Mouse (Mus musculus) midbrain, embryonic 14.5 days (tissue): ENCODE measurements at regions not wholly inside any gene's neighbourhood (a gene's known extent, or its start where the extent isn't known, plus 50 kb on each side); places are given as distances from the start of the nearest gene placed in this dataset.
A peak's percentile ranks its signal among the peaks of the same experiment; 100 is the strongest.

Experiments
- ATAC-seq: fragments of 200-750 bp; cut with Nextera tagmentation; 2 replicates; pipeline ENCODE4 v1.8.0; 2017; ENCODE audit warnings: moderate number of reproducible peaks, moderate library complexity; ENCODE audit not compliant: low FRiP score, low TSS enrichment
- DNase-seq: peaks from one replicate; pipeline ENCODE4 v3.0.0-alpha.2; 2015
- H3K27ac ChIP-seq: fragments of 300-500 bp; sonication (generic); replicated peaks from 2 replicates; pipeline ENCODE4 v1.5.1; 2014; ENCODE audit warnings: mild to moderate bottlenecking, low read depth, low read length, moderate library complexity
- H3K27me3 ChIP-seq: fragments of 300-500 bp; sonication (generic); 2 replicates; pipeline ENCODE4 v1.6.1; 2014; ENCODE audit warnings: low read length, control low read depth, mixed read lengths; ENCODE audit not compliant: control insufficient read depth, insufficient read depth
- H3K36me3 ChIP-seq: fragments of 300-500 bp; sonication (generic); 2 replicates; pipeline ENCODE4 v1.6.1; 2014; ENCODE audit warnings: low read length, control low read depth; ENCODE audit not compliant: control insufficient read depth, insufficient read depth
- H3K4me1 ChIP-seq: fragments of 300-500 bp; sonication (generic); 2 replicates; pipeline ENCODE4 v1.6.1; 2014; ENCODE audit warnings: mild to moderate bottlenecking, antibody characterized with exemption, low read length, control low read depth; ENCODE audit not compliant: control insufficient read depth, insufficient read depth
- H3K4me2 ChIP-seq: fragments of 300-500 bp; sonication (generic); 2 replicates; pipeline ENCODE4 v1.6.1; 2014; ENCODE audit warnings: mild to moderate bottlenecking, low read length, moderate library complexity
- H3K4me3 ChIP-seq: fragments of 300-500 bp; sonication (generic); replicated peaks from 2 replicates; pipeline ENCODE4 v1.5.1; 2014; ENCODE audit warnings: low read depth, low read length
- H3K9ac ChIP-seq: fragments of 300-500 bp; sonication (generic); replicated peaks from 2 replicates; pipeline ENCODE4 v1.6.1; 2014; ENCODE audit warnings: mild to moderate bottlenecking, low read length, moderate library complexity
- H3K9me3 ChIP-seq: fragments of 300-500 bp; sonication (generic); 2 replicates; pipeline ENCODE4 v1.6.1; 2016; ENCODE audit warnings: low read length, control low read depth, mixed read lengths; ENCODE audit not compliant: control insufficient read depth
- WGBS: fragments of 180-500 bp; shearing (Covaris S2); extraction: QIAGEN DNeasy Blood & Tissue Kit; methylation state at CpG from one replicate; pipeline ENCODE4 v1.1.7; 2014; 5-methylcytosine and 5-hydroxymethylcytosine counted together

DNA sequence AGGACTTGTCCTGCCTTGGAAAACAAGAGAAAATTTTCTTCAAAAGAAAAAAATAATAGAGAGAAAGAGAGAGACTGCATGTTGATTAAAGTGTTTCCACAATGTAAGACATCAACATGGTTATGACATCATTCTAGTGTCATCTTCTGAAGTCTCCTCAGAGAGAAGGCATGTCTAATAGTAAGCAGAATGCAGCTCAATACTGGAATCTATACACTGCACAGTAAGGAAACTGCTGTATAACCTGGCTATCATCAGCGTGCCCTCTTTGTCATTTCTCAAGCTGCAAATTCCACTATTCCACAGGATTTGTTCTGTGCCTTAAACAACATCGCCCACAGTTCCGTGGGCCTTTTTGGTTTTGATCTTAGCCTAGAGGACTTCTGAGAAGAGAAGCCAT is 82.8 kb upstream of the Mapk10 start:
- peak overlapping the region; percentile 61 for H3K27ac ChIP-seq
- no peak overlapping the region for H3K4me3 ChIP-seq
- no peaks in the 10 kb centered on the region for H3K27me3 ChIP-seq
- ATAC-seq (no peak), DNase-seq (no peak)
- WGBS = 70% methylated on average over 3 of the region's 3 CpGs
- H3K9me3 ChIP-seq = no peaks in the 10 kb centered on the region
- no peaks in the 10 kb centered on the region for H3K36me3 ChIP-seq
- peaks cover 3% of the 10 kb centered on the region; the same call in 1 of the 2 replicates for H3K4me1 ChIP-seq
- H3K9ac ChIP-seq = no peak overlapping the region
- no peak overlapping the region for H3K4me2 ChIP-seq

DNA sequence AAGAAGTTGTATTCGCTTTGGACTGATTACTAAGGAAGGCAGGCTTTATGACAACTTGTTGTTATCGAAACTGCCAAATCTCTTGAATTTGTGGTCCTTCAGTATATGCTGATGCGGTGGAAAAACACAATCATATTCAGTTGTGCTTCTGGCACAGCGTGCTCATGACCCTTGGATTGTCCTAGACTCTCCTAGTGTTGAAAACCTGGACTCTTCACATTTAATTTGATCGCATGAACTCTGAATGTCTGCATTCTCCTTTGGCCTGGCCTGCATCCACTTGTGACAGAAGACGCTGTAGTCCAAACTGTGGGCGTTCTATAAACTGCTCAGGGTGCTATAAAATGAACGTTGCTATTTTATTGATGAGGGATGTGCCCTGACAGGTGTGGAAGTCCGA is 80.6 kb upstream of the Mapk10 start:
- H3K4me2 ChIP-seq = no peak overlapping the region
- H3K36me3 ChIP-seq = no peaks in the 10 kb centered on the region
- no peak overlapping the region for H3K9ac ChIP-seq
- DNase-seq (no peak), ATAC-seq (no peak)
- H3K27ac ChIP-seq = no peak overlapping the region
- 94% methylated on average over 9 of the region's 9 CpGs for WGBS
- no peaks in the 10 kb centered on the region for H3K9me3 ChIP-seq
- H3K27me3 ChIP-seq = no peaks in the 10 kb centered on the region
- H3K4me1 ChIP-seq = peaks cover 3% of the 10 kb centered on the region; the same call in 1 of the 2 replicates
- H3K4me3 ChIP-seq = no peak overlapping the region

DNA sequence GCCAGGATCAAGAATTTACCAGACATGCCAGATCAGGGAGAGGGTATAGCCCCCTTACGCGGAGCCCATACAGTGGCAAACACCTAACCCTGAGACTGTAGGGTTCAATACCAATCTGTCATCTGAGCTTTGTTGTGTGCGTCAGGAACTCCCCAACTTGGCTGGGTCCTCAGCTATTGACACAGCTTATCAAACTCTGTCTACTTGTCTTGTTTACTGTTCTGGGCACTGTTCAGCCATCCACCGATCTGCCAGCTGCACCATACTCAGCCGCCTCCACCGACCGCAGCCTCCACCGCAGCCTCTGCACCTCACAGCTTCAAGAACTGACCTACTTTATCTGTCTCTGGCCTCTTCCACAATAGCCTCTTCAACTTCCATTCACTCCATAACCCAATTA is 80.1 kb upstream of the Mapk10 start:
- no peaks in the 10 kb centered on the region for H3K36me3 ChIP-seq
- WGBS = 91% methylated on average over 8 of the region's 8 CpGs
- H3K9me3 ChIP-seq = no peaks in the 10 kb centered on the region
- H3K4me2 ChIP-seq = no peak overlapping the region
- DNase-seq (no peak), ATAC-seq (no peak)
- peaks cover 3% of the 10 kb centered on the region; the same call in 1 of the 2 replicates for H3K4me1 ChIP-seq
- no peak overlapping the region for H3K9ac ChIP-seq
- H3K4me3 ChIP-seq = no peak overlapping the region
- H3K27ac ChIP-seq = no peak overlapping the region
- no peaks in the 10 kb centered on the region for H3K27me3 ChIP-seq

DNA sequence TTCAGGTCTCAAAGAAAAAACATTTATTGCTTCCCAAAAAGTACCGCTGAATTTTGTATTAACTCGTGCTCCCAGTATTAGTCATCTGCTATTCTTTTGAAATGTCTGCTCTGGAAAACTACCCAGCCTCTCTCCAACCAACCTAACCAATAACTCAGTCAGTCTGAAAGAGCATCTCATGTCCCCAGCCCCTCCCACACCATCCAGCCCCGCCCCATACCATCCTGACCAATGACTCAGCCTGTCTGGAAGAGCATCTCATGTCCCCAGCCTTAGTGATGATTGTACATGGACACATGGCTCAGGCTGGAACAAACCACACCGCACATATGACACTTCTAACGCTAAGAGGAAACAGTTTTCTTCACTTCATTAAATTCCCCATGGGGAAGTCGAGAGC is 58.1 kb upstream of the Mapk10 start:
- H3K27me3 ChIP-seq = no peaks in the 10 kb centered on the region
- DNase-seq = no peak
- no peak overlapping the region for H3K9ac ChIP-seq
- no peak for ATAC-seq
- H3K36me3 ChIP-seq = no peaks in the 10 kb centered on the region
- no peaks in the 10 kb centered on the region for H3K9me3 ChIP-seq
- no peak overlapping the region for H3K27ac ChIP-seq
- whole genome bisulfite sequencing = 93% methylated on average over 6 of the region's 6 CpGs
- H3K4me3 ChIP-seq = no peak overlapping the region
- no peaks in the 10 kb centered on the region for H3K4me1 ChIP-seq
- no peak overlapping the region for H3K4me2 ChIP-seq

DNA sequence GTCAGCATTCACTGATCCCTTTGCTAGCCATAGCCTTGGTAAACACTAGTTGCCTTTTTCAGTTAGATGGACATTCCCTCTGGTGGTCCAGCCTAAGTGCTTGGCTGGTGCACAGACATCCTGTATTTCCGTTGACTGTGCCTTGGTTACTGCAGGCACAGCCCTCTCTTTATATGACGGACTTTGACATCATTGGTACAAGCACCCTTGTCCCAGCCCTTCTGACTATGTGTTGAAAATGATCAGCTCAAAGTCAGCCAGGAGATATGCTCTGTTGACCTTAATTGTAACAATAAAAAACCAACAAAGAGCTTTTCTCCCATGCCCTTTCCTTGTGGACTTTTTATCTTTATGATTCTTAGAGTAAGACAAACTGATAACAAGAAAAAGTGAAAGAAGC is 53.8 kb upstream of the Mapk10 start:
- no peaks in the 10 kb centered on the region for H3K9me3 ChIP-seq
- no peak overlapping the region for H3K4me2 ChIP-seq
- H3K36me3 ChIP-seq = no peaks in the 10 kb centered on the region
- H3K27ac ChIP-seq = no peak overlapping the region
- no peaks in the 10 kb centered on the region for H3K27me3 ChIP-seq
- no peaks in the 10 kb centered on the region for H3K4me1 ChIP-seq
- DNase-seq (no peak), ATAC-seq (no peak)
- 86% methylated on average over 2 of the region's 2 CpGs for WGBS
- no peak overlapping the region for H3K9ac ChIP-seq
- H3K4me3 ChIP-seq = no peak overlapping the region

DNA sequence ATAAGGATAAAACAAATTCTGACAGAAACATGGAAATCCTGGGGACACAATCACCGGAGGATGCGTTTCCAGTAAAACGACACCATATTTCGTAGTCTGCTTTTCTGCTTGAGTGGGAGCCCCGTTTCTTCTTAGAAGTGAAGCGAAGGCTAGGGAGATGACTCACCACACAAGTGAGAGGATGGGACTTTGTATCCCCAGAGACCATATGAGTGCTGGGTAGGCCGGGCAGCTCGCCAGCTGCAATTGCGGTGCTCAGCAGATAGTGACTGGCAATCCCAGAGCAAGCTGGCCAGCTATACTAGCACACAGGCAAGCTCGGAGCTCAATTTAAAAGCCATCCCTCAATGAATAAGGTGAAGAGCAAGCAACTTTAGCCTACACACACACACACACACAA is 50.3 kb upstream of the Mapk10 start:
- H3K9ac ChIP-seq = no peak overlapping the region
- no peaks in the 10 kb centered on the region for H3K36me3 ChIP-seq
- DNase-seq (peak; percentile 15), ATAC-seq (no peak)
- WGBS = 91% methylated on average over 10 of the region's 10 CpGs
- no peak overlapping the region for H3K4me2 ChIP-seq
- H3K4me3 ChIP-seq = no peak overlapping the region
- no peak overlapping the region for H3K27ac ChIP-seq
- H3K9me3 ChIP-seq = no peaks in the 10 kb centered on the region
- no peaks in the 10 kb centered on the region for H3K27me3 ChIP-seq
- no peaks in the 10 kb centered on the region for H3K4me1 ChIP-seq
